Mouse (Mus musculus) ES-E14 (cell line): ENCODE results near the gene Socs2. TPM values are rescaled to one million over a fixed set of nuclear protein-coding genes. Genes with fewer than 3 reads are reported as not detected.

Source experiments
- DNase-seq: peaks from one replicate; pipeline ENCODE4 v3.0.0-alpha.2; 2013; ENCODE audit warnings: low read depth, low spot score
- H3K27ac ChIP-seq: 2 replicates; pipeline ENCODE4 v1.5.1; 2012; ENCODE audit warnings: low read depth, mild to moderate bottlenecking, low read length, moderate library complexity, mixed read lengths; ENCODE audit not compliant: poor library complexity, insufficient read depth, severe bottlenecking
- H3K36me3 ChIP-seq: 2 replicates; pipeline ENCODE4 v1.6.1; 2012; ENCODE audit warnings: mild to moderate bottlenecking, low read length, moderate library complexity, mixed read lengths; ENCODE audit not compliant: control insufficient read depth, poor library complexity, insufficient read depth, severe bottlenecking
- H3K4me1 ChIP-seq, 2 experiments: fragments of 150-350 bp in 1 of 2; sonication (generic) in 1 of 2; 2 replicates each; pipeline ENCODE4 v1.6.1; 2012; ENCODE audit warnings: low read length in 2 of 2, mild to moderate bottlenecking in 1 of 2, mixed read lengths in 1 of 2; ENCODE audit not compliant: control insufficient read depth in 2 of 2, insufficient read depth in 2 of 2, poor library complexity in 1 of 2
- H3K4me3 ChIP-seq, 2 experiments: fragments of 150-350 bp in 1 of 2; sonication (generic) in 1 of 2; 2 replicates each; pipeline ENCODE4 v1.5.1; 2012; ENCODE audit warnings: low read length in 2 of 2, low read depth in 1 of 2, mild to moderate bottlenecking in 1 of 2, mixed read lengths in 1 of 2; ENCODE audit not compliant: insufficient read depth in 1 of 2, poor library complexity in 1 of 2, severe bottlenecking in 1 of 2
- H3K9ac ChIP-seq: 2 replicates; pipeline ENCODE4 v1.6.1; 2012; ENCODE audit warnings: low read depth, mild to moderate bottlenecking, low read length, mixed read lengths; ENCODE audit not compliant: poor library complexity, insufficient read depth, severe bottlenecking
- H3K9me3 ChIP-seq: fragments of 150-350 bp; sonication (generic); 2 replicates; pipeline ENCODE4 v1.6.1; 2012; ENCODE audit warnings: low read depth, mild to moderate bottlenecking, low read length; ENCODE audit not compliant: control insufficient read depth, insufficient read depth
- CHD2 ChIP-seq: IDR thresholded peaks from 2 replicates; pipeline ENCODE4 v1.6.1; 2014; ENCODE audit warnings: mild to moderate bottlenecking, low read depth, low read length, inconsistent platforms
- HCFC1 ChIP-seq: IDR thresholded peaks from 2 replicates; pipeline ENCODE4 v1.6.1; 2012; ENCODE audit warnings: low read length, inconsistent platforms, borderline replicate concordance; ENCODE audit not compliant: insufficient read depth
- MAFK ChIP-seq: IDR thresholded peaks from 2 replicates; pipeline ENCODE4 v1.6.1; 2014; ENCODE audit warnings: mild to moderate bottlenecking, low read depth, low read length, inconsistent platforms; ENCODE audit not compliant: insufficient read depth
- ZC3H11A ChIP-seq: IDR thresholded peaks from 2 replicates; pipeline ENCODE4 v1.6.1; 2012; ENCODE audit warnings: low read depth, mild to moderate bottlenecking, inconsistent platforms, low read length, borderline replicate concordance
- ZNF384 ChIP-seq: IDR thresholded peaks from 2 replicates; pipeline ENCODE4 v1.6.1; 2012; ENCODE audit warnings: low read depth, low read length, inconsistent platforms
- in situ Hi-C, 2 experiments: fragments of 600-800 bp; cut with MboI; formaldehyde crosslinking; loops; one replicate each; pipeline ENCODE4 v1.15.1; 2025; ENCODE audit warnings: low sequenced_read_pairs in 2 of 2, inconsistent platforms in 1 of 2; ENCODE audit not compliant: unreplicated experiment in 2 of 2
- total RNA-seq: library from RNA; depleted of rRNA; stranded (reverse); fragments of 300-350 nt; gene quantifications from 2 replicates; pipeline ENCODE4 v1.2.3, GENCODE M21; 2012

Gene Socs2
- total RNA-seq, 1 experiment = 46.3 TPM

- TF ChIP-seq HCFC1 (no peak), CHD2 (no peak), MAFK (no peak), ZNF384 (no peak), ZC3H11A (no peak)
- DNase-seq = no peak
- in situ Hi-C loops = no loop called here
- Histone ChIP-seq H3K9ac (no peak overlapping the region), H3K36me3 (no peaks in the 10 kb centered on the region), H3K4me1 (no peaks in the 10 kb centered on the region), H3K9me3 (no peaks in the 10 kb centered on the region), H3K27ac (no peak overlapping the region), H3K4me3 (no peak overlapping the region)
These were observed 12.1 kb upstream of the Socs2 start for GRCm38 (mm10) chr10:95429111-95429510.

GRCm38 (mm10) chr10:95426207-95427115 is 9.5 kb upstream of the Socs2 start:
- Histone ChIP-seq H3K9me3 (no peaks in the 10 kb centered on the region), H3K27ac (no peak overlapping the region), H3K9ac (no peak overlapping the region), H3K4me1 (no peaks in the 10 kb centered on the region), H3K36me3 (no peaks in the 10 kb centered on the region; the same call in 1 of the 2 replicates), H3K4me3 (no peak overlapping the region)
- DNase-seq = no peak
- no peak for TF ChIP-seq ZC3H11A
- no peak for TF ChIP-seq MAFK
- TF ChIP-seq HCFC1 = no peak
- TF ChIP-seq ZNF384 = no peak
- no peak for TF ChIP-seq CHD2
- in situ Hi-C loops = no loop called here

GRCm38 (mm10) chr10:95422681-95423080 is 5.7 kb upstream of the Socs2 start:
- no peak for DNase-seq
- Histone ChIP-seq H3K4me3 (no peak overlapping the region), H3K27ac (no peak overlapping the region), H3K9ac (no peak overlapping the region), H3K9me3 (no peaks in the 10 kb centered on the region), H3K36me3 (no peaks in the 10 kb centered on the region; the same call in 1 of the 2 replicates), H3K4me1 (no peaks in the 10 kb centered on the region; a peak in 2 of 4 replicates)
- TF ChIP-seq ZC3H11A (no peak), CHD2 (no peak), MAFK (no peak), HCFC1 (no peak), ZNF384 (no peak)
- in situ Hi-C loops = no loop called here

- Histone ChIP-seq H3K4me3 (no peak overlapping the region), H3K9me3 (no peaks in the 10 kb centered on the region), H3K4me1 (peaks cover 0 to 3% of the 10 kb centered on the region in 2 experiments; a peak in 3 of 4 replicates), H3K9ac (no peak overlapping the region), H3K27ac (no peak overlapping the region), H3K36me3 (no peaks in the 10 kb centered on the region; the same call in 1 of the 2 replicates)
- in situ Hi-C loops = no loop called here
- no peak for DNase-seq
- no peak for TF ChIP-seq HCFC1
- no peak for TF ChIP-seq MAFK
- no peak for TF ChIP-seq ZNF384
- no peak for TF ChIP-seq ZC3H11A
- TF ChIP-seq CHD2 = no peak
These were observed 3.3 kb upstream of the Socs2 start for GRCm38 (mm10) chr10:95420284-95420683.
